Mouse (Mus musculus) liver, embryonic 11.5 days (tissue): ENCODE data around the gene Trappc2l. TPM values are rescaled to one million over a fixed set of nuclear protein-coding genes. Genes with fewer than 3 reads are reported as not detected.
"Not testable (repeated sequence)": the region's sequence is repeated elsewhere in the genome, so short reads cannot be mapped to it uniquely, and the experiment has no call there.

Experiments used
- ATAC-seq: fragments of 200-750 bp; cut with Nextera tagmentation; replicated peaks from 2 replicates; pipeline ENCODE4 v1.8.0; 2017; ENCODE audit warnings: moderate number of reproducible peaks, mild to moderate bottlenecking, moderate TSS enrichment, moderate library complexity; ENCODE audit not compliant: low FRiP score
- DNase-seq: peaks from one replicate; pipeline ENCODE4 v3.0.0-alpha.2; 2017; ENCODE audit warnings: low spot score
- H3K27ac ChIP-seq: fragments of 300-500 bp; sonication (generic); 2 replicates; pipeline ENCODE4 v1.5.1; 2014; ENCODE audit warnings: mild to moderate bottlenecking, low read depth, low read length, control low read depth
- H3K27me3 ChIP-seq: fragments of 300-500 bp; sonication (generic); replicated peaks from 2 replicates; pipeline ENCODE4 v1.6.1; 2014; ENCODE audit warnings: low read length, mixed read lengths; ENCODE audit not compliant: control insufficient read depth, insufficient read depth
- H3K36me3 ChIP-seq: fragments of 300-500 bp; sonication (generic); 2 replicates; pipeline ENCODE4 v1.6.1; 2014; ENCODE audit warnings: mild to moderate bottlenecking, low read length, moderate library complexity, mixed read lengths; ENCODE audit not compliant: control insufficient read depth, insufficient read depth
- H3K4me1 ChIP-seq: fragments of 300-500 bp; sonication (generic); replicated peaks from 2 replicates; pipeline ENCODE4 v1.6.1; 2014; ENCODE audit warnings: low read length, mixed read lengths; ENCODE audit not compliant: control insufficient read depth, insufficient read depth
- H3K4me2 ChIP-seq: fragments of 300-500 bp; sonication (generic); 2 replicates; pipeline ENCODE4 v1.6.1; 2014; ENCODE audit warnings: mild to moderate bottlenecking, control low read depth, moderate library complexity
- H3K4me3 ChIP-seq: fragments of 300-500 bp; sonication (generic); 2 replicates; pipeline ENCODE4 v1.5.1; 2014; ENCODE audit warnings: low read depth, low read length, control low read depth
- H3K9ac ChIP-seq: fragments of 300-500 bp; sonication (generic); 2 replicates; pipeline ENCODE4 v1.6.1; 2014; ENCODE audit warnings: low read depth, low read length, control low read depth
- H3K9me3 ChIP-seq: fragments of 300-500 bp; sonication (generic); 2 replicates; pipeline ENCODE4 v1.6.1; 2016; ENCODE audit warnings: low read length, inconsistent platforms, mixed read lengths; ENCODE audit not compliant: control insufficient read depth
- WGBS: fragments of 180-500 bp; shearing (Covaris S2); extraction: QIAGEN DNeasy Blood & Tissue Kit; methylation state at CpG from one replicate; pipeline ENCODE4 v1.1.7; 2014; 5-methylcytosine and 5-hydroxymethylcytosine counted together
- polyA plus RNA-seq: library from polyadenylated mRNA; unstranded; fragments of >200 nt; fragmentation: Nextera tagmentation; extraction: Ambion mirVana; gene quantifications from 2 replicates; pipeline ENCODE4 v1.2.1, GENCODE M21; 2014

Trappc2l gene
- polyA plus RNA-seq, 1 experiment from 2014 or later, result 44.6 TPM

DNA sequence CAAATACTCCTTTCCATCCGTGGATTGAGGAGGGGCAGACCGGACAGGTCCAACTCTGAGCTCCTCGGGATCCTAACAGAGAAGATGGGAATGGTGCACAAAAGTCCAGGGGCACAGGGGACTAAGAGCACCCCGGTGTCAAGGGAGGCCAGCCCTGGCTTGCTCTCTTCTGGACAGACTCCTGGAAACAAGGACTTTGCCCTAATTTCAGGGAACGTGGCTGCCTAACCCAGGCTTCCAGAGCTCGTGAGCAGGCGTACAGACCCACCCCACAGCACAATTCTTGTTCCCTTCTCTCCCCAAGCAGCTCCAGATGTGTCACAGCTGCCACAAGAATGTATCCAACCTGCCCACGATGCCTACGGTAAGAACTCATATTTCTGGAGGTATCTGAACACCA, 14.4 kb downstream of the Trappc2l start:
- 78% methylated on average over 9 of the region's 9 CpGs for WGBS
- H3K4me3 ChIP-seq, result no peak overlapping the region
- H3K9ac ChIP-seq, result no peak overlapping the region
- no peak for ATAC-seq
- no peak for DNase-seq
- H3K4me1 ChIP-seq, result no peaks in the 10 kb centered on the region
- no peak overlapping the region for H3K27ac ChIP-seq
- H3K4me2 ChIP-seq, result no peak overlapping the region
- no peaks in the 10 kb centered on the region for H3K27me3 ChIP-seq
- no peaks in the 10 kb centered on the region for H3K9me3 ChIP-seq
- peaks cover 6% of the 10 kb centered on the region; the same call in 1 of the 2 replicates for H3K36me3 ChIP-seq

DNA sequence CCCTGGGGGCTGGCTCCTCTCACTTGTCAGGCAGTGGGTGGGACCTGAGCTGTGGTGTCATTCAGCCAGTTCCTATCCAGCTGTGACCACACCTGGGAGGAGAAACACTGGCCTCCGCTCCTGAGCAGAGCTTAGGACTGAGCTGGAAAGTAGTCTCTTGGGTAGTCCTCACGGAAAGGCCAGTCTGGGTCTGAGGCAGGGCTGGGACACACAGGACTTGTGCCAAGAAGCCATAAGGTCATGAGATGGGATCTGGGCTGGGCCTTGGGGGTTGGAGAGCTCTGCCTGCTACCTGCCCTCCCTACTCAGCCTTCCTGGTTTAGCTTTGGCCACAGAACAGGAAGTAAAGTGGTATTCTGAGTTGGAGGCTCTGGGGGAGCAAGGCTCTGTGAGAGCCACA, 15.5 kb downstream of the Trappc2l start:
- DNase-seq (no peak), ATAC-seq (no peak; the same call in 1 of the 2 replicates)
- no peaks in the 10 kb centered on the region for H3K27me3 ChIP-seq
- 80% methylated on average over 2 of the region's 2 CpGs for WGBS
- no peaks in the 10 kb centered on the region for H3K9me3 ChIP-seq
- H3K4me2 ChIP-seq, result no peak overlapping the region
- H3K9ac ChIP-seq, result no peak overlapping the region
- H3K4me1 ChIP-seq, result no peaks in the 10 kb centered on the region
- H3K27ac ChIP-seq, result no peak overlapping the region
- no peak overlapping the region for H3K4me3 ChIP-seq
- peaks cover 6% of the 10 kb centered on the region; the same call in 1 of the 2 replicates for H3K36me3 ChIP-seq

DNA sequence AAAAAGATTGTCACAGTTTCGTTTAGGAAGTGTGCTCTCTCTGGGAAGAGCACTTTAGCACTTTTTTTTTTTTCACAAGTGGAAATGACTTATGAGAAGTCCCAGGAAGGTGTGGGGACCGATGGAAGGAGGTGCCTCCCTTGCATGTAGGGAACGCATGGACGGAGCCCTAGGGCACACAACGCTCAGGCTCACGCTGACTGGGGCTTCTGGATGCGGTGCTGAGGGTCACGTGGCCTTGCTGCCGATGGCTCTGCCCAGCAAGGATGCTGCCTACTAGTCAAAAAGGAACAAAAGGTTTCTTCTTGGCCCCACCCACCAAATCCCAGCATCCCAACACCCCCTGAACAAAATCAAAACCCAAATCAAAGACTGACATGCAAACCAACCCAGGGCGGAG, 17.9 kb downstream of the Trappc2l start:
- 70% methylated on average over 10 of the region's 10 CpGs for WGBS

DNA sequence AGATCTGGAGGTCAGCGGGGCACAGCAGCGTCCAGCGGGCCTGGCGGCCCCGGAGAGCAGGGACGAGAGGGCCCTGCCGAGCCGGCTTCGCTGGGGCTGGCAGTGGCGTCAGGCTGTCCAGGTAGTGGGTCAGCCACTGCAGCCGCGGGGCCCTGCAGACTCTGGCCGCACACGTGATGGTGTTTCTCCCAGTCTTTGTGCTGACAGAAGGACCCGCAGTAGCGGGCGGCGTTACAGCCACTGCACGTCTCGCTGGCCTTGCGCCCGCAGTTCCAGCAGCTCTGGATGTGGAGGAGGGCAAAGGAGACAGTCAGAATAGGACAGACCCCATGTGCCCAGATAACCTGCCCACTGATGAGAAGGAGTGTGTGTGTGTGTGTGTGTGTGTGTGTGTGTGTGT, 19.3 kb downstream of the Trappc2l start:
- no peak for DNase-seq
- Histone ChIP-seq H3K4me1 (peaks cover 5% of the 10 kb centered on the region), H3K27ac (no peak overlapping the region), H3K27me3 (no peaks in the 10 kb centered on the region), H3K9ac (no peak overlapping the region), H3K9me3 (no peaks in the 10 kb centered on the region), H3K4me3 (no peak overlapping the region), H3K36me3 (peaks cover 22% of the 10 kb centered on the region), H3K4me2 (no peak overlapping the region)
- WGBS, result 69% methylated on average over 22 of the region's 22 CpGs
- no peak for ATAC-seq

More for the DNA sequence above, 17.9 kb downstream of the Trappc2l start:
- no peaks in the 10 kb centered on the region for H3K9me3 ChIP-seq
- no peak overlapping the region for H3K4me2 ChIP-seq
- no peak overlapping the region for H3K9ac ChIP-seq
- ATAC-seq (no peak), DNase-seq (no peak)
- no peaks in the 10 kb centered on the region for H3K4me1 ChIP-seq
- no peak overlapping the region for H3K27ac ChIP-seq
- H3K36me3 ChIP-seq, result peaks cover 18% of the 10 kb centered on the region; the same call in 1 of the 2 replicates
- no peaks in the 10 kb centered on the region for H3K27me3 ChIP-seq
- no peak overlapping the region for H3K4me3 ChIP-seq

DNA sequence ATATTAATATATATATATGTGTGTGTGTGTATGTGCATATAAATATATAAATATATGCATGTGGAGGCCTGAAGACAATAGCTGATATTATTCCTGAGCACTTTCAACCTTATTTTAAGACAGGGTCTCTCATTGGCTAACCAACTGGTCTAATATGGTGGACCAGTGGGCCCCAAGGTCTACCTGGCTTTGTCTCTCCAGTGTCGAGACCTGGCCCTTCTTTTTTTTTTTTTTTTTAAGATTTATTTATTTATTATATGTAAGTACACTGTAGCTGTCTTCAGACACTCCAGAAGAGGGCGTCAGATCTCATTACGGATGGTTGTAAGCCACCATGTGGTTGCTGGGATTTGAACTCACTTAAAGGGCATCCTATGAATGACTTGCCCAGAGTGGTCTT, 20.7 kb downstream of the Trappc2l start:
- ATAC-seq, H3K4me2 ChIP-seq: not testable (repeated sequence)
- H3K36me3 ChIP-seq, result peaks cover 22% of the 10 kb centered on the region

DNA sequence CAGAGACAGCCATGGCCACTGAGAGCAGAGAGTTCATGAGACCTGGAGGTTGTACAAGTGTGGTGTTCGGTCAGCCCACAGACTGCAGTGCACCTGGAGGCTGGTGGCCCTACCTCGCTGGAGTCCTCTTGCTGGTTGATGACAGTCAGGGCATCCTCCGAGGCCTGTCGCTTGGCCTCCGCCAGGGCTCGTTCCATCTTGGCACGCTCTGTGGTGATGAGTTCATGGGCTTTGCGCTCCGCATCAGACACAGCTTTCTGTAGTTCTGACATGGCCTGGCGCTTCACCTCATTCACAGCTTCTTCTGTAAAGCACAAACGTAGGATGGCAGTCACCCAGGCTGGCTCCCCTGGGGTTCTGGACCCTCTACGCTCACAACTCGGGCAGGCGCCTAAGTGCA, 21.8 kb downstream of the Trappc2l start:
- 95% methylated on average over 14 of the region's 14 CpGs for WGBS
- DNase-seq (no peak), ATAC-seq (no peak)
- Histone ChIP-seq H3K9me3 (no peaks in the 10 kb centered on the region), H3K4me2 (no peak overlapping the region), H3K27ac (no peak overlapping the region), H3K27me3 (no peaks in the 10 kb centered on the region), H3K36me3 (peaks cover 26% of the 10 kb centered on the region), H3K4me3 (no peak overlapping the region), H3K4me1 (peaks cover 15% of the 10 kb centered on the region), H3K9ac (no peak overlapping the region)

More for the DNA sequence above, 20.7 kb downstream of the Trappc2l start:
- H3K4me3 ChIP-seq, DNase-seq, H3K27me3 ChIP-seq, H3K9ac ChIP-seq, H3K9me3 ChIP-seq, H3K27ac ChIP-seq: not testable (repeated sequence)
- peaks cover 15% of the 10 kb centered on the region for H3K4me1 ChIP-seq
- 73% methylated on average over 3 of the region's 3 CpGs for WGBS

DNA sequence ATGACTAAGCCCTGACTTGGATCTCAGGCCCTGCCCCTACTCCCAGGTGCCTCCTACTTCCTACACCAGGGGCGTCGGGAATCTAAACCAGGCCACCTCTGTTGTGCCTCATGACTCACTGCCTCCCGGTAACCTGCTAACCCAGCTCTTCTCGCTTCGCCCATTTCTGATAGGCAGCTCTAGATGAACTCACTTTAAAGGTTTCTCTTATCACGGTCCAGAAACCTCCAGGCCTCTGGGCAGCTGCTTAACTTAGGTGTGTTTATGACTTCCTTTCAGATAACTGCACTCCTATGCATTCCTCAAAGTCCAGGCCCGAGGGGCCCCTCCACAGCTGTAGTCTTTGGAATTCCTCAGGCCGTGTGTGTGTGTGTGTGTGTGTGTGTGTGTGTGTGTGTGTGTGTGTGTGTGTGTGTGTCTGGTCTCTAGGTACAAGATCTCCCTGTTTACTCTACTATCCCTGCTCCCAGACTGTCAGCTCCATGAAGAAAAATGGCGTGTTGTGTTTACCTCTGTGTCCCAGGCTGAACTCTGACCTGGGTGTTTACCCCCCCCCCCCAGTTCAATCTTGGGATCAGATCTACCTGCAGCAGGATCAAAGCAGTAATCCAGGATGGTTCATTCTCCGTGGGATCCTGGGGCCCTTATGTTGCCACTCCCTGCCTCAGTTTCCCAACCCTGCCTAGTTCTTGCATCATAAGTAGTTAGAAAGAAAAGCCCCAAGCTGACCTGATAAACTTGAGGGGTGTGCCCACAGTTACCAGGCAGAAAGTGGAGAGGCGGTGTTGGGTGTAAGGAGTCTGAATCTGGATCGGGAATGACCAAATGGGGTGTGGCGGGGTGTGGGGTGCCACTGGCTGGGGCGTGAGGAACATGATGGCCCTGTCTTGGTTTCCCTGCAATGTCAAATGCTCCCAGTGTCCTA, 24.7 kb downstream of the Trappc2l start:
- Histone ChIP-seq H3K9ac (no peak overlapping the region), H3K4me1 (peaks cover 23% of the 10 kb centered on the region), H3K4me2 (no peak overlapping the region), H3K4me3 (no peak overlapping the region), H3K36me3 (peaks cover 23% of the 10 kb centered on the region), H3K27ac (no peak overlapping the region), H3K9me3 (no peaks in the 10 kb centered on the region), H3K27me3 (no peaks in the 10 kb centered on the region)
- DNase-seq (no peak), ATAC-seq (peak; percentile 81)
- 42% methylated on average over 14 of the region's 14 CpGs for WGBS

DNA sequence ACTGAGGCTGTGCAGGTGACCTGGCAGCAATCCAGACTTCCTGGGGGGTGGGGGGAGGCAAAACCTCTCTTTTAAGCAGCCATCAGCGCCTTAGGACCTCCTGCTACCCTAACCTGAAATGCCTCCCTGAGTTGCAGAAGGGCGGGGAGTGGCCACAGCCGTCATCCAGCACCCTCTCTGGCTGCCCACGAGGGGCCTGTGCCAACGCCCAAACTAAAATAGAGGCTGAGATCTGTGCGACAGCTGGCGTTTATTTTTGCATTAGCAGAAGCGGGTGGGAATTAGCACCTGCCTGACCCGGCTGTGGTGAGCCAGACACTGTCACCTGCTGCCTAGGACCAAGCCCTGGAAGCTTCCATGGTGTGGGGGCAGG, 25.3 kb downstream of the Trappc2l start:
- Histone ChIP-seq H3K4me1 (peaks cover 23% of the 10 kb centered on the region), H3K9ac (no peak overlapping the region), H3K4me3 (no peak overlapping the region), H3K9me3 (no peaks in the 10 kb centered on the region), H3K4me2 (no peak overlapping the region), H3K36me3 (peaks cover 23% of the 10 kb centered on the region), H3K27ac (no peak overlapping the region), H3K27me3 (no peaks in the 10 kb centered on the region)
- WGBS, result 67% methylated on average over 9 of the region's 9 CpGs
- DNase-seq, result no peak
- no peak for ATAC-seq

DNA sequence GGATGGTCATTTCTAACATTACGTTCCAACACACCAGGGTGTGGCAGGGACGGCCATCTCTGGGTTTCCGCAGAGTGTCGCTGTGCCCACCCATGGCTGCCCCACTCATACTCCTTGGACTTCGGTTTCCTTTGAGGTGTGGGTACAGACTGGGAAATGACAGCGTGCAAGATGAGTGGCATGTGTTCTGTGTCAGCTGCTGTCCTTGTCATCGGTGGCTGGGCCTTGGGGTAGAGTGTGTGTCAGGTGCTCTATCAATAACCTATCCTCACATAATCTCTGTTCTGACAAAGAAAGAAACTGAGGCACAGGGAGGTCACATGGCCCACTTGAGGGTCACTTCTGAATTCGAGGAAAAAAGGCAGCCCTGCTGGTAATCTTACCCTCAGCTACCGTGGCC, 25.8 kb downstream of the Trappc2l start:
- ATAC-seq (no peak), DNase-seq (no peak)
- no peak overlapping the region for H3K9ac ChIP-seq
- peaks cover 27% of the 10 kb centered on the region for H3K4me1 ChIP-seq
- H3K4me2 ChIP-seq, result no peak overlapping the region
- H3K27ac ChIP-seq, result no peak overlapping the region
- H3K27me3 ChIP-seq, result no peaks in the 10 kb centered on the region
- H3K4me3 ChIP-seq, result no peak overlapping the region
- H3K36me3 ChIP-seq, result peaks cover 24% of the 10 kb centered on the region
- WGBS, result 85% methylated on average over 9 of the region's 9 CpGs
- no peaks in the 10 kb centered on the region for H3K9me3 ChIP-seq
